Mouse (Mus musculus) cerebellum, adult 2 months (tissue): ENCODE results near the gene C330021F23Rik. TPM values are rescaled to one million over a fixed set of nuclear protein-coding genes. Genes with fewer than 3 reads are reported as not detected.

Source experiments
- DNase-seq, 2 experiments: peaks; one replicate each; pipeline ENCODE4 v3.0.0; 2021
- H3K27ac ChIP-seq: fragments of 200-500 bp; 2 replicates; pipeline ENCODE4 v1.5.1; 2012; ENCODE audit warnings: low read length, control low read depth, inconsistent platforms; ENCODE audit not compliant: insufficient read depth
- H3K27me3 ChIP-seq: fragments of 200-500 bp; 2 replicates; pipeline ENCODE4 v1.6.1; 2012; ENCODE audit warnings: inconsistent platforms, mild to moderate bottlenecking, low read length, moderate library complexity; ENCODE audit not compliant: control insufficient read depth, insufficient read depth
- H3K4me1 ChIP-seq: fragments of 200-500 bp; 2 replicates; pipeline ENCODE4 v1.6.1; 2011; ENCODE audit warnings: low read length; ENCODE audit not compliant: control insufficient read depth, insufficient read depth
- H3K4me3 ChIP-seq: fragments of 200-500 bp; replicated peaks from 2 replicates; pipeline ENCODE3; 2011; ENCODE audit warnings: mild to moderate bottlenecking, low read depth, low read length, control low read depth; ENCODE audit not compliant: insufficient read depth
- CTCF ChIP-seq: fragments of 200-500 bp; IDR thresholded peaks from 2 replicates; pipeline ENCODE4 v1.5.1; 2011; ENCODE audit warnings: low read depth, mild to moderate bottlenecking, control low read depth, low read length, moderate library complexity, borderline replicate concordance; ENCODE audit not compliant: insufficient read depth
- POLR2A ChIP-seq: fragments of 200-500 bp; IDR thresholded peaks from 2 replicates; pipeline ENCODE4 v1.6.1; 2011; ENCODE audit warnings: low read length, control low read depth, borderline replicate concordance; ENCODE audit not compliant: insufficient read depth
- WGBS: fragments of 180-500 bp; shearing (Covaris S2); methylation state at CpG from one replicate; pipeline ENCODE4 v1.1.7; 2018; 5-methylcytosine and 5-hydroxymethylcytosine counted together
- polyA plus RNA-seq: library from polyadenylated mRNA; depleted of rRNA; stranded (reverse); fragments of >200 nt; gene quantifications from 2 replicates; pipeline ENCODE4 v1.2.3, GENCODE M21; 2012; rRNA removed

The C330021F23Rik gene
- polyA plus RNA-seq, 1 experiment: 0.28 TPM

DNA sequence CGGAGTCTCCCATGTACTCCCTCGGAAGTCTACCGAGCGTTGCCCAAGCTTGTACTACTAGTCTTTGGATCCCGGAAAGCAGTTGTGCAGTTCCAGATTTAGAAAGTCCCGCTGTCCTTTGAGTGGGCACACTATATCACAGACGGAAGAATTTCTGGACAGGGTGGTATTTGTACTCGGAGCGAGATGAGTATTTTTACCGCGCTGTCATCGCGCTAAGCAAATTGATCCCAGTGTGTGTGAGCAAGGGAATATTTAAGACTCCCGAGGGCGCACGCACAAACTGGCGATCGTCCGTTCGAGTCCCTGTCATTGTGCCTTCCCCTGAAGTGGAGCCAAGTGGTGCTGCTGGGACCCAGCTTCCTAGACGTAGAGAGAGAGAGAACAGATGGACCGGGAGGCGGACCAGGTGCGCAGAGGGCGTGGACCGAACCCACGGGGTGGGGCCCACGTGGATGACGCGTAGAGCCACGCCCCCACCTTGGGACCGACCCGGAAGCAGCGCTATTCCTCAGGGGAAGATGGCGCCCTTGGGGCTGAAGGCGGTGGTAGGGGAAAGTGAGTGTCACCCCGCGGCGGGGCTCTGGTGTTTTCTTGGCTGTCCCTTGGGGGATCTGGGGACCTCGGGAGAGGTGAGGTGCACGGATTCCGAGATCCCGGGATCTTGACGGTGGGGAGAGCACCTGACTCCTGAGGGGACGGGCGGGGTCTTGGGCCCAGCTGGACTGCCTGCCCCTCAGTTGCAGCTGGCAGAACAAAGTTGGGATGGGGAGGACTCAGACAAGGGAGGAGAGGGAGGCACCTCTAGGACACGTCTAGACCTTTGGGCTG, 63.1 kb downstream of the C330021F23Rik start, which contains the start of gene Stxbp2:
Gene Stxbp2 (plus strand): TSS at position 309 of the 831 bp plus-strand sequence.
- peak; percentile 82 to 84 for DNase-seq
- 4% methylated on average over 47 of the region's 47 CpGs for WGBS
- no peak within 1 kb of the TSS for H3K27ac ChIP-seq
- no peaks in the 10 kb centered on the region for H3K27me3 ChIP-seq
- 0 out of 2 replicates have a peak, but pooled peaks cover 3% of the 10 kb centered on the region for H3K4me1 ChIP-seq
- TF ChIP-seq POLR2A (peak; percentile 39; the same call in 1 of the 2 replicates), CTCF (no peak)
- peak within 1 kb of the TSS; percentile 75 for H3K4me3 ChIP-seq

- Histone ChIP-seq H3K27ac (no peak overlapping the region), H3K4me1 (0 out of 2 replicates have a peak, but pooled peaks cover 3% of the 10 kb centered on the region), H3K27me3 (no peaks in the 10 kb centered on the region), H3K4me3 (peak overlapping the region; percentile 75)
- TF ChIP-seq POLR2A (no peak), CTCF (no peak)
- no peak for DNase-seq
- 26% methylated on average over 8 of the region's 8 CpGs for WGBS
Observed at GRCm38 (mm10) chr8:3631478-3631875, 63.7 kb downstream of the C330021F23Rik start.

Other genes starting within 250 kb of the C330021F23Rik start
- 0.10 TPM in 1 of 2 replicates, not detected in the other for gene A430078G23Rik, start 214.6 kb upstream of the C330021F23Rik start, polyA plus RNA-seq
- gene Arhgef18, start 175.0 kb upstream of the C330021F23Rik start, polyA plus RNA-seq: 31.2 and 34.0 TPM in 2 replicates
- gene Pex11g, start 100.3 kb upstream of the C330021F23Rik start, polyA plus RNA-seq: 1.2 and 1.5 TPM in 2 replicates
- gene Tex45, start 97.1 kb upstream of the C330021F23Rik start, polyA plus RNA-seq: 0.08 and 0.26 TPM in 2 replicates
- 47.2 and 49.6 TPM in 2 replicates for gene Zfp358, start 74.9 kb upstream of the C330021F23Rik start, polyA plus RNA-seq
- gene Mcoln1, start 67.5 kb upstream of the C330021F23Rik start, polyA plus RNA-seq: 295 and 322 TPM in 2 replicates
- gene Pnpla6, start 52.6 kb upstream of the C330021F23Rik start, polyA plus RNA-seq: 80.0 and 83.9 TPM in 2 replicates
- gene Camsap3, start 19.3 kb downstream of the C330021F23Rik start, polyA plus RNA-seq: 31.4 and 32.1 TPM in 2 replicates
- gene Xab2, start 53.3 kb downstream of the C330021F23Rik start, polyA plus RNA-seq: 63.5 and 71.7 TPM in 2 replicates
- gene Pet100, start 53.6 kb downstream of the C330021F23Rik start, polyA plus RNA-seq: 65.3 and 65.4 TPM in 2 replicates
- 2,128 and 2,417 TPM in 2 replicates for gene Pcp2, start 57.6 kb downstream of the C330021F23Rik start, polyA plus RNA-seq
- gene Stxbp2, start 63.0 kb downstream of the C330021F23Rik start, polyA plus RNA-seq: 204 and 217 TPM in 2 replicates
- gene Retn, start 87.8 kb downstream of the C330021F23Rik start, polyA plus RNA-seq: 0.32 and 0.46 TPM in 2 replicates
- 0.51 and 0.61 TPM in 2 replicates for gene Mcemp1, start 97.8 kb downstream of the C330021F23Rik start, polyA plus RNA-seq
- gene Fcor, start 104.4 kb downstream of the C330021F23Rik start, polyA plus RNA-seq: 40.0 and 46.6 TPM in 2 replicates
- 50.2 and 56.0 TPM in 2 replicates for gene Trappc5, start 108.3 kb downstream of the C330021F23Rik start, polyA plus RNA-seq
- gene Fcer2a, start 126.2 kb downstream of the C330021F23Rik start, polyA plus RNA-seq: 0.47 and 0.82 TPM in 2 replicates
- not detected in 2 replicates for gene Clec4g, start 152.7 kb downstream of the C330021F23Rik start, polyA plus RNA-seq
- gene Cd209a, start 181.0 kb downstream of the C330021F23Rik start, polyA plus RNA-seq: 0.18 TPM in 1 of 2 replicates, not detected in the other